Mouse (Mus musculus): ENCODE results near the gene Fam102a.

DNA sequence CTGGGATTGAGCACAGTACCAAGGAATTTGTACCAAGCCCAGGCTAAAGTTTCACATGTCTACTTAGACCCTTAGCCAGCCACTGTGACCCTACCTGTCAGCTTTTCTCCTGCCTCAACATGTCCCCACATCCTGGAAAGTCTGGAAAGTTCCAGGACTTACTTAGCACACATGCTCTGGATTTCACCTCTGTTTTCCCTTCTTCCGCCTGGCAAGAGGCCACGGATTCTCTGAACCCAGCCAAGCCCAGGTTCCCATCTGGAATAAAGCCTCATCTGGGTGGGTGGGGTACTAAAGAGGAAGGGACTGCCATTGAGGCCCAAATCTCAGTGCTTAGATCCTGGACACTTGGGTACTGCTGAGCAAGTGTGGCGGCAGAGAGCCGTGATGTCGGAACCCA, 2.8 kb downstream of the Fam102a start:
- TF ChIP-seq CTCF (IDR thresholded peaks at IDR 0.05) = no peak
- no peak for TF ChIP-seq POLR2A (IDR thresholded peaks at IDR 0.05; ENCODE audit: insufficient read depth, low read depth, low read length)
